Mouse (Mus musculus) embryonic fibroblast, embryonic 13.5 days (primary cell): Measurements from ENCODE around the gene Spred1. TPM values are rescaled to one million over a fixed set of nuclear protein-coding genes. Genes with fewer than 3 reads are reported as not detected.

Source experiments
- H3K27ac ChIP-seq: 2 replicates; pipeline ENCODE4 v1.5.1; 2012; ENCODE audit warnings: low read length, control low read depth, inconsistent platforms; ENCODE audit not compliant: insufficient read depth
- H3K4me1 ChIP-seq: 2 replicates; pipeline ENCODE4 v1.6.1; 2011; ENCODE audit warnings: low read length; ENCODE audit not compliant: control insufficient read depth, insufficient read depth
- H3K4me3 ChIP-seq: 2 replicates; pipeline ENCODE4 v1.5.1; 2011; ENCODE audit warnings: mild to moderate bottlenecking, control low read depth, low read length; ENCODE audit not compliant: insufficient read depth
- CTCF ChIP-seq: IDR thresholded peaks from 2 replicates; pipeline ENCODE4 v1.5.1; 2011; ENCODE audit warnings: mild to moderate bottlenecking, control low read depth, low read length, moderate library complexity, borderline replicate concordance; ENCODE audit not compliant: insufficient read depth
- POLR2A ChIP-seq: IDR thresholded peaks from 2 replicates; pipeline ENCODE4 v1.6.1; 2011; ENCODE audit warnings: low read depth, mild to moderate bottlenecking, control low read depth, low read length, moderate library complexity
- polyA plus RNA-seq: library from polyadenylated mRNA; stranded (reverse); fragments of >200 nt; gene quantifications from 2 replicates; pipeline ENCODE4 v1.2.4, GENCODE M21; 2011; ENCODE audit warnings: low read depth; ENCODE audit not compliant: missing spikeins, insufficient read length

The Spred1 gene
- polyA plus RNA-seq, 1 experiment = 48.3 TPM

DNA sequence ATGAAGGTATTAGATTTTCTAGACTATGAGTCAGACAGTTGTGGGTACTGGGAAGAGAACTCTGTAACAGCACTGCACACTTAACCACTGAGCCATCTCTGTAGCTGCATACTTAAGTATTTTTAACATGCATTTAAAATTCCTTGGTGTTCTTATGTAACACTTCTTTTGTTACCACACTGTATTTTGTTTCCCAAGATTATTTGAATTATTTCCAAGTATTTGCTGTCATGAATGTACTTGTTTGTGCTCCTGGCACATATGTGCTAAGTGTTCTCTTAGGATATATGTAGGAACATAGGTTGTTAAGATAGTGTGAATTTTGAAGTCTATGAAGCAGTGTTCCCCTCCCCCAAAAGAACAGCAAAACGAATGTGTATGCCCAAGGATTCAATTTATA, 10.7 kb downstream of the Spred1 start:
- no peak for TF ChIP-seq CTCF
- no peak for TF ChIP-seq POLR2A
- no peak overlapping the region for H3K4me3 ChIP-seq
- H3K4me1 ChIP-seq = peaks cover 2% of the 10 kb centered on the region
- H3K27ac ChIP-seq = no peak overlapping the region

DNA sequence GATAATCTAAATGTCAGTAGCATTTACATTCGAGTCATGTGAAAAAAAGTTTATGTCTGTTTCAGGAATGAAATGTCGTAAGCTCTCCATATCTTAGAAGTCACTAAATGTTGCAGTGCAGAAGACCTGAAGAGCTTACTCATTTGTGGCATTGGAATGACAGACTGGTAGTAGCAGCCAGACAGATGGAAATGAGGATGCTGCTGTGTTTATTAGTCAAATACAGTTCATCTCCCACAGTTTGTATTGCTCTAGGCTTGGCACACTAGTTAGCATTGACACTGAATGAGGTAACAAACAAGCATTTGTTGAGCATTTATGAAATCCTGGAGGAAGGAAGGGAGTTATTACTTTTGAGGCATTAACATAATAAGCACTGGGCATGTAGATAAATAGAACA, 12.4 kb downstream of the Spred1 start:
- Histone ChIP-seq H3K27ac (no peak overlapping the region), H3K4me3 (no peak overlapping the region), H3K4me1 (peaks cover 2% of the 10 kb centered on the region)
- TF ChIP-seq CTCF = no peak

GRCm38 (mm10) chr2:117137751-117138150, 16.6 kb downstream of the Spred1 start:
- TF ChIP-seq POLR2A (no peak), CTCF (no peak)

GRCm38 (mm10) chr2:117138932-117139331, 17.8 kb downstream of the Spred1 start:
- Histone ChIP-seq H3K4me3 (no peak overlapping the region), H3K27ac (no peak overlapping the region), H3K4me1 (peaks cover 7% of the 10 kb centered on the region; the same call in 1 of the 2 replicates)
- TF ChIP-seq CTCF (no peak), POLR2A (no peak)

More at GRCm38 (mm10) chr2:117137751-117138150, 16.6 kb downstream of the Spred1 start:
- H3K4me3 ChIP-seq = no peak overlapping the region
- no peak overlapping the region for H3K27ac ChIP-seq
- peaks cover 5% of the 10 kb centered on the region; the same call in 1 of the 2 replicates for H3K4me1 ChIP-seq

GRCm38 (mm10) chr2:117139977-117140376, 18.8 kb downstream of the Spred1 start:
- Histone ChIP-seq H3K27ac (no peak overlapping the region), H3K4me1 (peaks cover 7% of the 10 kb centered on the region; the same call in 1 of the 2 replicates), H3K4me3 (no peak overlapping the region)
- TF ChIP-seq CTCF (no peak), POLR2A (no peak)

DNA sequence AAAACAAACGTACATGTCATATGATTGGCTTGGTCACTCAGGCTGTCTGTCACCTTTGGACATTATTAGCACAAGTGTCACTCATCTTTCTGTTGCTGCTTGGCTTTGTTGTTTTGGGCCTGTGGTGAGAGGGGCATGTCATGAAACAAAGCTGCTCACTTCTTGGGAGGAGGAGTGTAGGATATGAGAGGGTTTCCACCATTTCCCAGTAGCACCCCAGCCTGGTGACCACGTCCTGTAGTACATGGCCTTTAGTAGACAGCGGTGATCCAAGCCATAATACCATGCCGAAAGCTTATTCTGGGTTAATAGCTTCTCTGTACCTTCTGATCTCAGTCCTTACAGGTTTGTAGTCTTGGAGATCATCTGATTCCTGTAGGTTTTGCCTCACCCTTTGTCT, 21.9 kb downstream of the Spred1 start:
- H3K4me3 ChIP-seq = no peak overlapping the region
- no peak overlapping the region for H3K27ac ChIP-seq
- no peak for TF ChIP-seq POLR2A
- no peak for TF ChIP-seq CTCF
- peaks cover 5% of the 10 kb centered on the region; the same call in 1 of the 2 replicates for H3K4me1 ChIP-seq

GRCm38 (mm10) chr2:117146026-117146425, 24.9 kb downstream of the Spred1 start:
- H3K27ac ChIP-seq = no peak overlapping the region
- H3K4me1 ChIP-seq = 0 out of 2 replicates have a peak, but pooled peaks cover 2% of the 10 kb centered on the region
- no peak overlapping the region for H3K4me3 ChIP-seq
- TF ChIP-seq CTCF (no peak), POLR2A (no peak)

DNA sequence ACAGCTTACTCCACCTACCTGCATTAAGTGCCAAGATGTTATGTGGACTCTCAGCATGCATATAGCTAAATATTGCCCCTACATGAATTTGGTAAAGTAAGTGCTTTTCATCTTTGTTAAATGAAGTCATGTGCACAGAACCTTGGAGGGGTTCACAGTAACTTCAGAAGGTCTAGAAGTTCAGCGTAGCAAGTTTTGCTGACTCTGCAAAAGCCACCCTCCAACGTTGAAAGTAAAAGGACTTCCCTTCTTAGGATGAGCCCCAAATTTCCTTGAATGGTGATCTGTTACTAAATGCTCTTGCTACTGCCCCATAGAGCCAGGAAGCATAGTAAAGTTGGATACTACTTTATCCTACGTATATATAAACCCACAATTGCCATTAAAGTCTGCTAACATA, 25.4 kb downstream of the Spred1 start:
- TF ChIP-seq POLR2A = no peak
- TF ChIP-seq CTCF = no peak
- 0 out of 2 replicates have a peak, but pooled peaks cover 2% of the 10 kb centered on the region for H3K4me1 ChIP-seq
- H3K4me3 ChIP-seq = no peak overlapping the region
- no peak overlapping the region for H3K27ac ChIP-seq

GRCm38 (mm10) chr2:117152161-117152560, 31.0 kb downstream of the Spred1 start:
- H3K27ac ChIP-seq = no peak overlapping the region
- H3K4me1 ChIP-seq = no peaks in the 10 kb centered on the region
- no peak overlapping the region for H3K4me3 ChIP-seq
- no peak for TF ChIP-seq CTCF
- no peak for TF ChIP-seq POLR2A

- TF ChIP-seq POLR2A (no peak), CTCF (no peak)
- Histone ChIP-seq H3K4me3 (no peak overlapping the region), H3K27ac (no peak overlapping the region), H3K4me1 (no peaks in the 10 kb centered on the region; the same call in 1 of the 2 replicates)
Observed at GRCm38 (mm10) chr2:117168379-117168778, 47.2 kb downstream of the Spred1 start.

GRCm38 (mm10) chr2:117169037-117169436, 47.9 kb downstream of the Spred1 start:
- Histone ChIP-seq H3K27ac (no peak overlapping the region), H3K4me3 (no peak overlapping the region), H3K4me1 (no peaks in the 10 kb centered on the region; the same call in 1 of the 2 replicates)
- TF ChIP-seq CTCF = no peak
- TF ChIP-seq POLR2A = no peak
